Mouse (Mus musculus): ENCODE measurements at regions not wholly inside any gene's neighbourhood (a gene's known extent, or its start where the extent isn't known, plus 50 kb on each side); places are given as distances from the start of the nearest gene placed in this dataset.

- ATAC-seq (ENCODE audit: low FRiP score, low TSS enrichment) = no peak
- H3K4me1 ChIP-seq (replicated peaks; ENCODE audit: control insufficient read depth, insufficient read depth) = no peaks in the 10 kb centered on the region
- H3K9me3 ChIP-seq (ENCODE audit: control insufficient read depth, low read length) = no peaks in the 10 kb centered on the region
- no peak for DNase-seq (ENCODE audit: low spot score)
- no peak overlapping the region for H3K27ac ChIP-seq (replicated peaks)
- no peaks in the 10 kb centered on the region for H3K36me3 ChIP-seq (ENCODE audit: control insufficient read depth, insufficient read depth, low read length)
- H3K4me2 ChIP-seq (replicated peaks; ENCODE audit: low read depth) = no peak overlapping the region
- TF ChIP-seq EP300 (optimal IDR thresholded peaks at IDR 0.05) (no peak), CTCF (IDR thresholded peaks at IDR 0.05; ENCODE audit: low read depth) (no peak)
- 89% methylated on average over 3 of the region's 3 CpGs for WGBS
- H3K9ac ChIP-seq (ENCODE audit: low read length) = no peak overlapping the region
- no peaks in the 10 kb centered on the region for H3K27me3 ChIP-seq (ENCODE audit: control insufficient read depth, insufficient read depth, low read length)
- no peak overlapping the region for H3K4me3 ChIP-seq (ENCODE audit: low read depth, low read length)
Observed at GRCm38 (mm10) chr10:110625644-110626043, 119.6 kb upstream of the E2f7 start.

GRCm38 (mm10) chr10:110640406-110640805 lies 104.8 kb upstream of the E2f7 start:
- H3K4me1 ChIP-seq (replicated peaks; ENCODE audit: control insufficient read depth, insufficient read depth) = no peaks in the 10 kb centered on the region
- no peak overlapping the region for H3K4me3 ChIP-seq (ENCODE audit: low read depth, low read length)
- no peaks in the 10 kb centered on the region for H3K9me3 ChIP-seq (ENCODE audit: control insufficient read depth, low read length)
- no peak overlapping the region for H3K9ac ChIP-seq (ENCODE audit: low read length)
- no peak overlapping the region for H3K27ac ChIP-seq (replicated peaks)
- WGBS = 81% methylated on average over 10 of the region's 10 CpGs
- TF ChIP-seq EP300 (optimal IDR thresholded peaks at IDR 0.05) (no peak), CTCF (IDR thresholded peaks at IDR 0.05; ENCODE audit: low read depth) (no peak)
- no peaks in the 10 kb centered on the region for H3K36me3 ChIP-seq (ENCODE audit: control insufficient read depth, insufficient read depth, low read length)
- H3K27me3 ChIP-seq (ENCODE audit: control insufficient read depth, insufficient read depth, low read length) = no peaks in the 10 kb centered on the region
- no peak for DNase-seq (ENCODE audit: low spot score)
- H3K4me2 ChIP-seq (replicated peaks; ENCODE audit: low read depth) = no peak overlapping the region
- ATAC-seq (ENCODE audit: low FRiP score, low TSS enrichment) = no peak

- Histone ChIP-seq H3K36me3 (ENCODE audit: control insufficient read depth, insufficient read depth, low read length) (no peaks in the 10 kb centered on the region), H3K4me3 (ENCODE audit: low read depth, low read length) (no peak overlapping the region), H3K4me1 (replicated peaks; ENCODE audit: control insufficient read depth, insufficient read depth) (no peaks in the 10 kb centered on the region), H3K27me3 (ENCODE audit: control insufficient read depth, insufficient read depth, low read length) (no peaks in the 10 kb centered on the region), H3K9me3 (ENCODE audit: control insufficient read depth, low read length) (no peaks in the 10 kb centered on the region), H3K9ac (ENCODE audit: low read length) (no peak overlapping the region), H3K27ac (replicated peaks) (no peak overlapping the region), H3K4me2 (replicated peaks; ENCODE audit: low read depth) (no peak overlapping the region)
- ATAC-seq (ENCODE audit: low FRiP score, low TSS enrichment) (no peak), DNase-seq (ENCODE audit: low spot score) (no peak)
- WGBS = 89% methylated on average over 19 of the region's 19 CpGs
- TF ChIP-seq EP300 (optimal IDR thresholded peaks at IDR 0.05) (no peak), CTCF (IDR thresholded peaks at IDR 0.05; ENCODE audit: low read depth) (no peak)
Observed at GRCm38 (mm10) chr10:110642065-110642690, 103.1 kb upstream of the E2f7 start.

GRCm38 (mm10) chr10:110647603-110648002 lies 97.6 kb upstream of the E2f7 start:
- Histone ChIP-seq H3K27me3 (ENCODE audit: control insufficient read depth, insufficient read depth, low read length) (no peaks in the 10 kb centered on the region), H3K27ac (replicated peaks) (no peak overlapping the region), H3K36me3 (ENCODE audit: control insufficient read depth, insufficient read depth, low read length) (no peaks in the 10 kb centered on the region), H3K4me3 (ENCODE audit: low read depth, low read length) (no peak overlapping the region), H3K4me2 (replicated peaks; ENCODE audit: low read depth) (no peak overlapping the region), H3K9ac (ENCODE audit: low read length) (no peak overlapping the region), H3K4me1 (replicated peaks; ENCODE audit: control insufficient read depth, insufficient read depth) (no peaks in the 10 kb centered on the region), H3K9me3 (ENCODE audit: control insufficient read depth, low read length) (no peaks in the 10 kb centered on the region)
- ATAC-seq (ENCODE audit: low FRiP score, low TSS enrichment) (no peak), DNase-seq (ENCODE audit: low spot score) (no peak)
- WGBS = 86% methylated on average over 7 of the region's 7 CpGs
- no peak for TF ChIP-seq EP300 (optimal IDR thresholded peaks at IDR 0.05)
- no peak for TF ChIP-seq CTCF (IDR thresholded peaks at IDR 0.05; ENCODE audit: low read depth)

GRCm38 (mm10) chr10:110650107-110650506 lies 95.1 kb upstream of the E2f7 start:
- DNase-seq (ENCODE audit: low spot score) (no peak), ATAC-seq (ENCODE audit: low FRiP score, low TSS enrichment) (no peak)
- no peak overlapping the region for H3K4me2 ChIP-seq (replicated peaks; ENCODE audit: low read depth)
- no peaks in the 10 kb centered on the region for H3K4me1 ChIP-seq (replicated peaks; ENCODE audit: control insufficient read depth, insufficient read depth)
- H3K9ac ChIP-seq (ENCODE audit: low read length) = no peak overlapping the region
- 64% methylated on average over 6 of the region's 6 CpGs for WGBS
- no peaks in the 10 kb centered on the region for H3K27me3 ChIP-seq (ENCODE audit: control insufficient read depth, insufficient read depth, low read length)
- TF ChIP-seq CTCF (IDR thresholded peaks at IDR 0.05; ENCODE audit: low read depth) (no peak), EP300 (optimal IDR thresholded peaks at IDR 0.05) (no peak)
- no peak overlapping the region for H3K27ac ChIP-seq (replicated peaks)
- no peak overlapping the region for H3K4me3 ChIP-seq (ENCODE audit: low read depth, low read length)
- H3K36me3 ChIP-seq (ENCODE audit: control insufficient read depth, insufficient read depth, low read length) = no peaks in the 10 kb centered on the region
- H3K9me3 ChIP-seq (ENCODE audit: control insufficient read depth, low read length) = no peaks in the 10 kb centered on the region

GRCm38 (mm10) chr10:110650851-110651250 lies 94.4 kb upstream of the E2f7 start:
- no peak for ATAC-seq (ENCODE audit: low FRiP score, low TSS enrichment)
- no peak for DNase-seq (ENCODE audit: low spot score)

More at GRCm38 (mm10) chr10:110650851-110651250, 94.4 kb upstream of the E2f7 start:
- H3K9me3 ChIP-seq (ENCODE audit: control insufficient read depth, low read length) = no peaks in the 10 kb centered on the region
- H3K4me1 ChIP-seq (replicated peaks; ENCODE audit: control insufficient read depth, insufficient read depth) = no peaks in the 10 kb centered on the region
- TF ChIP-seq CTCF (IDR thresholded peaks at IDR 0.05; ENCODE audit: low read depth) = peak; percentile 57
- no peak for TF ChIP-seq EP300 (optimal IDR thresholded peaks at IDR 0.05)
- H3K4me3 ChIP-seq (ENCODE audit: low read depth, low read length) = no peak overlapping the region
- H3K9ac ChIP-seq (ENCODE audit: low read length) = no peak overlapping the region
- H3K27ac ChIP-seq (replicated peaks) = no peak overlapping the region
- no peak overlapping the region for H3K4me2 ChIP-seq (replicated peaks; ENCODE audit: low read depth)
- H3K27me3 ChIP-seq (ENCODE audit: control insufficient read depth, insufficient read depth, low read length) = no peaks in the 10 kb centered on the region
- H3K36me3 ChIP-seq (ENCODE audit: control insufficient read depth, insufficient read depth, low read length) = no peaks in the 10 kb centered on the region
